Mouse (Mus musculus) CH12.LX (cell line): Measurements from ENCODE around the gene Ptchd4. TPM values are rescaled to one million over a fixed set of nuclear protein-coding genes. Genes with fewer than 3 reads are reported as not detected.

Source experiments
- DNase-seq: peaks from one replicate; pipeline ENCODE4 v3.0.0-alpha.2; 2013; ENCODE audit errors: extremely low read depth
- H3K27ac ChIP-seq: 2 replicates; pipeline ENCODE4 v1.5.1; 2012; ENCODE audit warnings: low read depth, mild to moderate bottlenecking, control low read depth, moderate library complexity; ENCODE audit not compliant: insufficient read depth
- H3K27me3 ChIP-seq: replicated peaks from 2 replicates; pipeline ENCODE3; 2012; ENCODE audit warnings: inconsistent platforms
- H3K36me3 ChIP-seq, 2 experiments: replicated peaks in 1 of 2; 2 replicates each; pipeline versions ENCODE3 to v1.6.1; 2012; ENCODE audit warnings: inconsistent platforms in 1 of 2, low read length in 1 of 2, mild to moderate bottlenecking in 1 of 2, mixed read lengths in 1 of 2, moderate library complexity in 1 of 2; ENCODE audit not compliant: control insufficient read depth in 1 of 2, insufficient read depth in 1 of 2
- H3K4me1 ChIP-seq, 2 experiments: 2 replicates each; pipeline ENCODE4 v1.6.1; 2012; ENCODE audit warnings: inconsistent platforms in 1 of 2, moderate library complexity in 1 of 2; ENCODE audit not compliant: insufficient read depth in 2 of 2, control insufficient read depth in 1 of 2
- H3K4me2 ChIP-seq: 2 replicates; pipeline ENCODE4 v1.6.1; 2012; ENCODE audit warnings: low read depth, mild to moderate bottlenecking, control low read depth; ENCODE audit not compliant: poor library complexity, insufficient read depth, severe bottlenecking
- H3K4me3 ChIP-seq, 3 experiments: fragments of 150-350 bp in 1 of 3; sonication (generic) in 1 of 3; replicated peaks in 1 of 3; 2 replicates each; pipeline versions ENCODE3 to v1.5.1; 2011 to 2012; ENCODE audit warnings: low read depth in 2 of 3, low read length in 2 of 3, mild to moderate bottlenecking in 2 of 3, moderate library complexity in 2 of 3, control low read depth in 1 of 3, improper control_type of control experiment in 1 of 3, inconsistent platforms in 1 of 3, mixed read lengths in 1 of 3; ENCODE audit not compliant: poor library complexity in 1 of 3
- H3K79me2 ChIP-seq: replicated peaks from 2 replicates; pipeline ENCODE4 v1.6.1; 2012; ENCODE audit warnings: mild to moderate bottlenecking, moderate library complexity; ENCODE audit not compliant: control insufficient read depth, poor library complexity, insufficient read depth, severe bottlenecking; ENCODE audit errors: extremely low read depth
- H3K9ac ChIP-seq: 2 replicates; pipeline ENCODE4 v1.6.1; 2012; ENCODE audit warnings: low read depth, mild to moderate bottlenecking, control low read depth, moderate library complexity; ENCODE audit not compliant: insufficient read depth
- H3K9me3 ChIP-seq: replicated peaks from 2 replicates; pipeline ENCODE3; 2012; ENCODE audit warnings: low read length, inconsistent platforms, mixed read lengths
- CHD1 ChIP-seq: IDR thresholded peaks from 2 replicates; pipeline ENCODE4 v1.6.1; 2012; ENCODE audit warnings: low read depth, low read length, improper control_type of control experiment, inconsistent platforms
- CHD2 ChIP-seq: IDR thresholded peaks from 2 replicates; pipeline ENCODE4 v1.6.1; 2011; ENCODE audit warnings: low read length, improper control_type of control experiment
- EP300 ChIP-seq: IDR thresholded peaks from 2 replicates; pipeline ENCODE4 v1.6.1; 2011; ENCODE audit warnings: low read length, improper control_type of control experiment
- GABPA ChIP-seq: IDR thresholded peaks from 2 replicates; pipeline ENCODE4 v1.6.1; 2012; ENCODE audit warnings: low read depth, low read length, improper control_type of control experiment, inconsistent platforms; ENCODE audit not compliant: insufficient replicate concordance
- JUND ChIP-seq: conservative IDR thresholded peaks from 2 replicates; pipeline ENCODE4 v1.6.1; 2011; ENCODE audit warnings: low read depth, low read length, improper control_type of control experiment
- MAX ChIP-seq: IDR thresholded peaks from 2 replicates; pipeline ENCODE4 v1.6.1; 2011; ENCODE audit warnings: low read length, improper control_type of control experiment
- MXI1 ChIP-seq: IDR thresholded peaks from 2 replicates; pipeline ENCODE4 v1.6.1; 2011; ENCODE audit warnings: mild to moderate bottlenecking, low read depth, low read length, improper control_type of control experiment
- MYC ChIP-seq: IDR thresholded peaks from 2 replicates; pipeline ENCODE4 v1.6.1; 2011; ENCODE audit warnings: low read depth, mild to moderate bottlenecking, improper control_type of control experiment, low read length
- NRF1 ChIP-seq: IDR thresholded peaks from 2 replicates; pipeline ENCODE4 v1.6.1; 2014; ENCODE audit warnings: low read depth, mild to moderate bottlenecking, inconsistent platforms, low read length, improper control_type of control experiment, moderate library complexity
- POLR2AphosphoS2 ChIP-seq: IDR thresholded peaks from 2 replicates; pipeline ENCODE4 v1.6.1; 2011; ENCODE audit warnings: low read depth, low read length, improper control_type of control experiment
- SIN3A ChIP-seq: IDR thresholded peaks from 2 replicates; pipeline ENCODE4 v1.6.1; 2012; ENCODE audit warnings: low read length, improper control_type of control experiment, inconsistent platforms
- TBP ChIP-seq: conservative IDR thresholded peaks from 2 replicates; pipeline ENCODE4 v1.6.1; 2011; ENCODE audit warnings: low read depth, low read length, improper control_type of control experiment
- TCF12 ChIP-seq: IDR thresholded peaks from 2 replicates; pipeline ENCODE4 v1.6.1; 2014; ENCODE audit warnings: low read depth, mild to moderate bottlenecking, inconsistent platforms, low read length, improper control_type of control experiment
- USF1 ChIP-seq: IDR thresholded peaks from 2 replicates; pipeline ENCODE4 v1.6.1; 2014; ENCODE audit warnings: low read depth, mild to moderate bottlenecking, inconsistent platforms, low read length, improper control_type of control experiment
- USF2 ChIP-seq: conservative IDR thresholded peaks from 2 replicates; pipeline ENCODE4 v1.6.1; 2011; ENCODE audit warnings: low read depth, low read length, improper control_type of control experiment
- ZC3H11A ChIP-seq: IDR thresholded peaks from 2 replicates; pipeline ENCODE4 v1.6.1; 2012; ENCODE audit warnings: low read depth, mild to moderate bottlenecking, inconsistent platforms, low read length, improper control_type of control experiment
- ZMIZ1 ChIP-seq: IDR thresholded peaks from 2 replicates; pipeline ENCODE4 v1.6.1; 2012; ENCODE audit warnings: low read depth, mild to moderate bottlenecking, inconsistent platforms, low read length, improper control_type of control experiment
- ZNF384 ChIP-seq: IDR thresholded peaks from 2 replicates; pipeline ENCODE4 v1.6.1; 2012; ENCODE audit warnings: low read depth, low read length, improper control_type of control experiment, inconsistent platforms
- dilution Hi-C: fragments of 300-500 bp; cut with MboI; formaldehyde crosslinking; loops from 2 replicates; pipeline ENCODE4 v1.14.3; 2020; ENCODE audit warnings: low sequenced_read_pairs; ENCODE audit not compliant: extremely low pct_unique_long_range_greater_than_20kb, extremely low pct_ligation_motif_present
- in situ Hi-C: fragments of 300-500 bp; cut with MboI; formaldehyde crosslinking; loops from 3 replicates; pipeline ENCODE4 v1.14.3; 2019; ENCODE audit warnings: low sequenced_read_pairs, low pct_ligation_motif_present, low pct_unique_long_range_greater_than_20kb, mixed read lengths
- polyA plus RNA-seq: library from polyadenylated mRNA; unstranded; fragments of >175 nt; gene quantifications from 2 replicates; pipeline ENCODE4 v1.2.1, GENCODE M21; 2012; ENCODE audit warnings: low read depth; ENCODE audit not compliant: insufficient read length
- total RNA-seq, 2 experiments: library from RNA; depleted of rRNA; stranded (reverse); fragments of 300-350 nt in 1 of 2; fragments of >200 nt in 1 of 2; gene quantifications; 2 replicates each; pipeline ENCODE4 v1.2.3; 2012 to 2014

Ptchd4 gene
- total and polyA plus RNA-seq, 3 experiments = not detected

DNA sequence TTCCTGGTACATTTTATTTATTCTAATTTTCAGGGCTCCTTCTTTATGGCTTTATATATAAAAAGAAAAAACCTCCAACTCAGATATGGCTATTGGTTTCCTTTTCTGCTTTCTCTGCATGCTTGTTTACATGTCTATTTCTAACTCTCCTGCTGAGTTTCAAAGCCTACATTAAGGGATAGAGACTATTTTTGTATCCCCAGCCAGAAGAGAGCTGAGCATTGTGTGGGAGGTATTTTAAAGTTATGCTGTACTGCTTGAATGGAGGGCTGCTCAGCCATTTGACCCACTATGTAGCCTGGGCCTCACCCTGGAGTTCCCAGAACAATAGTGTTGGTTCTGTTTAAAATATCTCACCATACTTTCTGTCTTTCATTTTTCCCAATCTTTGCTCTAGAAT, 77.3 kb downstream of the Ptchd4 start:
- TF ChIP-seq ZMIZ1 (no peak), ZC3H11A (no peak), MAX (no peak), MXI1 (no peak), NRF1 (no peak)
- TF ChIP-seq, all 38 proteins: peak for 0
- Histone ChIP-seq H3K9ac (no peak overlapping the region), H3K4me2 (no peak overlapping the region), H3K36me3 (no peaks in the 10 kb centered on the region), H3K79me2 (no peaks in the 10 kb centered on the region), H3K4me1 (no peaks in the 10 kb centered on the region), H3K27ac (no peak overlapping the region), H3K27me3 (no peaks in the 10 kb centered on the region), H3K9me3 (peaks cover 7% of the 10 kb centered on the region), H3K4me3 (no peak overlapping the region)
- dilution Hi-C loops (no loop called here), in situ Hi-C loops (no loop called here)
- no peak for DNase-seq

DNA sequence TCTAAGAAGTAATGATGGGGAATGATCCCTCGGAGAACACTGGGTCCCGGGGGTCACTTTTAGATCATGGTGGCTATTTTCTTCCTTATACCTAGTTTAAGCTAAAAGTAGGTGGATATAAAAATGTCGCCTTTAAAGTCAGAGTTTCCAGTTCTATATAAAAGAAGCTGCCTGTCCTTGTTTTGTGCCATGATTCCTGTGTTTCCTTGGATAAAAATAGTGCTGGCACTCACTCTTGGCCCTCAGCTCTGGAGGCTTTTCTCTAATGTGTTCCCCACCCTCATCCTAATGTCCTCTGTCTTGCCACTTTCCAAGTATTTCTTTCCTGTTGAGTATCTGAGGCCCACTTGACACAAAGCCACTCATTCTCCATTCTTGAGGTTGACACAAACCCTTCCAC, 79.6 kb downstream of the Ptchd4 start:
- H3K79me2 ChIP-seq = no peaks in the 10 kb centered on the region

DNA sequence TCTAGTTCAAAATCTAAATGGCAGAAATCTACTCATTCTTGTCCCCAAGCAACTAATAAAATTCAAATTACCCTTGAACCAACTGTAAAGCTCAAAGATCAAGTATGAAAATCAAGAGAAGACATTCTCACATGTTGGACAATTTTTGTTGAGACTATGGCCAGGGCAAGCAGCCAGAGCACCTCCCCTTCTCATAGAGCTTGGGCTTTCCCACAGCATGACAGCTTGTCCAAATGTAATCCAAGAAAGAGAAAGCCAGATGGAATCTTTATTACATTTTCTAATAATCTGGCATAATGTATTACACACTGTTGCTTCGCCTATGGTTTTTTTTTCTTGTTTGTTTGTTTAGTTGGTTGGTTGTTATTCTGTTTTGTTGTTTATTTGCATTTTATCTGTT, 102.7 kb downstream of the Ptchd4 start:
- DNase-seq = no peak
- dilution Hi-C loops (no loop called here), in situ Hi-C loops (no loop called here)
- Histone ChIP-seq H3K4me3 (no peak overlapping the region), H3K9ac (no peak overlapping the region), H3K27me3 (no peaks in the 10 kb centered on the region)
- TF ChIP-seq CHD1 (no peak), TBP (no peak), SIN3A (no peak), JUND (no peak), CHD2 (no peak), POLR2AphosphoS2 (no peak), GABPA (no peak), ZNF384 (no peak)
- TF ChIP-seq, all 38 proteins: peak for 0
- Histone ChIP-seq H3K9me3 (peaks cover 2% of the 10 kb centered on the region), H3K27ac (no peak overlapping the region), H3K79me2 (no peaks in the 10 kb centered on the region), H3K4me2 (no peak overlapping the region), H3K36me3 (no peaks in the 10 kb centered on the region), H3K4me1 (no peaks in the 10 kb centered on the region)

More for the DNA sequence above, 79.6 kb downstream of the Ptchd4 start:
- Histone ChIP-seq H3K27me3 (no peaks in the 10 kb centered on the region), H3K4me1 (no peaks in the 10 kb centered on the region), H3K4me2 (no peak overlapping the region), H3K36me3 (no peaks in the 10 kb centered on the region), H3K9ac (no peak overlapping the region), H3K27ac (no peak overlapping the region), H3K4me3 (no peak overlapping the region), H3K9me3 (peaks cover 7% of the 10 kb centered on the region)
- DNase-seq = no peak
- TF ChIP-seq USF2 (no peak), USF1 (no peak), MYC (no peak), EP300 (no peak), TCF12 (no peak), GABPA (no peak)
- in situ Hi-C loops = no loop called here
- dilution Hi-C loops = no loop called here
